Mouse (Mus musculus) embryonic facial prominence, embryonic 11.5 days (tissue): ENCODE results near the gene Pard3b. TPM values are rescaled to one million over a fixed set of nuclear protein-coding genes. Genes with fewer than 3 reads are reported as not detected.
A peak's percentile ranks its signal among the peaks of the same experiment; 100 is the strongest.

Source experiments
- ATAC-seq: fragments of 200-750 bp; cut with Nextera tagmentation; replicated peaks from 2 replicates; pipeline ENCODE4 v1.8.0; 2017; ENCODE audit warnings: low read depth; ENCODE audit not compliant: insufficient number of reproducible peaks, low FRiP score, low TSS enrichment
- DNase-seq: peaks from one replicate; pipeline ENCODE4 v3.0.0-alpha.2; 2015; ENCODE audit warnings: low spot score
- H3K27ac ChIP-seq: fragments of 300-500 bp; sonication (generic); replicated peaks from 2 replicates; pipeline ENCODE4 v1.5.1; 2014; ENCODE audit warnings: mild to moderate bottlenecking, low read depth, low read length, control low read depth
- H3K27me3 ChIP-seq: fragments of 300-500 bp; sonication (generic); 2 replicates; pipeline ENCODE4 v1.6.1; 2014; ENCODE audit warnings: mild to moderate bottlenecking, low read length, moderate library complexity, mixed read lengths; ENCODE audit not compliant: control insufficient read depth, insufficient read depth
- H3K36me3 ChIP-seq: fragments of 300-500 bp; sonication (generic); replicated peaks from 2 replicates; pipeline ENCODE4 v1.6.1; 2014; ENCODE audit warnings: low read depth, mild to moderate bottlenecking, low read length, moderate library complexity, mixed read lengths; ENCODE audit not compliant: control insufficient read depth, insufficient read depth
- H3K4me1 ChIP-seq: fragments of 300-500 bp; sonication (generic); 2 replicates; pipeline ENCODE4 v1.6.1; 2014; ENCODE audit warnings: low read length, mixed read lengths; ENCODE audit not compliant: control insufficient read depth, insufficient read depth
- H3K4me2 ChIP-seq: fragments of 300-500 bp; sonication (generic); 2 replicates; pipeline ENCODE4 v1.6.1; 2014; ENCODE audit warnings: low read depth, mild to moderate bottlenecking, control low read depth, low read length, moderate library complexity
- H3K4me3 ChIP-seq: fragments of 300-500 bp; sonication (generic); 2 replicates; pipeline ENCODE4 v1.5.1; 2014; ENCODE audit warnings: low read depth, low read length, control low read depth
- H3K9ac ChIP-seq: fragments of 300-500 bp; sonication (generic); replicated peaks from 2 replicates; pipeline ENCODE4 v1.6.1; 2014; ENCODE audit warnings: mild to moderate bottlenecking, control low read depth, low read length
- H3K9me3 ChIP-seq: fragments of 300-500 bp; sonication (generic); replicated peaks from 2 replicates; pipeline ENCODE4 v1.6.1; 2016; ENCODE audit warnings: mild to moderate bottlenecking, low read length, inconsistent platforms, mixed read lengths; ENCODE audit not compliant: control insufficient read depth
- WGBS: fragments of 180-500 bp; shearing (Covaris S2); extraction: QIAGEN DNeasy Blood & Tissue Kit; methylation state at CpG from one replicate; pipeline ENCODE4 v1.1.7; 2014; 5-methylcytosine and 5-hydroxymethylcytosine counted together
- polyA plus RNA-seq: library from polyadenylated mRNA; unstranded; fragments of >200 nt; fragmentation: Nextera tagmentation; extraction: Ambion mirVana; gene quantifications from 2 replicates; pipeline ENCODE4 v1.2.1, GENCODE M21; 2014

Pard3b gene
- polyA plus RNA-seq, 1 experiment from 2014 or later = 7.7 TPM

GRCm38 (mm10) chr1:61851176-61851575, 212.6 kb downstream of the Pard3b start:
- ATAC-seq (no peak), DNase-seq (peak; percentile 9)
- WGBS = 50% methylated on average over 5 of the region's 5 CpGs

DNA sequence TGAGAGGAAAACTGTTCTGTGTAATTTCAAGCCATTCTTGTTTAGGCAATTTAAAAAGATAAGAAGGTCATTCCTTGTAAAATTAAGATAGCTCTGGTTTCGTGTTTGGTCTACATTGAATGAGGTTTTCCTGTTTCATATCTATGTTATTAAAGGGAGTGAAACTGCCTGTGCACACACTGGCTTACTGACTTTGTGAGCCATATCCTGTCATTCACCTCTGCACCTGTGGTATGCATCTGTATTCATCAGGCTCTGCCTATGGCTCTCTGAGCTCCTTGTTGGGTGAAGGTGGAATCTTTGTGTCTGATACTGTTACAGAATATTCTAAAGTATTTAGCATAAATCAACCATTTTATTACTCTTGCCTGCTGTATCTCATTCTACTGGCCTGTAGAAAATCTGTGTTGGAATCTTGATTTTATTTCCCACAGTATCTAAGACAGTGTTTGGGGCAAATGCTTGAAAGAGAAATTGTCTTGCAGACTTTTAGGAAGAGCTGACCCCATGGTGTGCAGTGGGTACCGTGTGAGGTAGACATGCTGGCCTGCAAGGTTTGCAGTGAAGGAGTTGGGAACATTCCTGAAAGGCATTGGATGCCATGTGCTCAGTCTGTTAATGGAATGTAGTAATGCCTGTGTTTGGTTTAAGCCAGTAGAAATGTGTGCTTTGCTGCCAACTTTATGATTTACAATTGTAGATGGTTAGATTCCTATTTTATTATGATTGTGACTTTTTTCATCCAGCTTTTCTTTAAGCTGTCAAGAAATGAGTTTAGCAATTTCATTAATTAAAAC, 228.9 kb downstream of the Pard3b start:
- no peak for DNase-seq
- WGBS = 80% methylated on average over 2 of the region's 2 CpGs

More at GRCm38 (mm10) chr1:61851176-61851575, 212.6 kb downstream of the Pard3b start:
- no peak overlapping the region for H3K4me3 ChIP-seq
- no peak overlapping the region for H3K4me2 ChIP-seq
- H3K27me3 ChIP-seq = no peaks in the 10 kb centered on the region
- no peaks in the 10 kb centered on the region for H3K36me3 ChIP-seq
- no peaks in the 10 kb centered on the region for H3K9me3 ChIP-seq
- H3K9ac ChIP-seq = no peak overlapping the region
- no peak overlapping the region for H3K27ac ChIP-seq
- H3K4me1 ChIP-seq = no peaks in the 10 kb centered on the region

GRCm38 (mm10) chr1:61874875-61875274, 236.3 kb downstream of the Pard3b start:
- no peaks in the 10 kb centered on the region for H3K27me3 ChIP-seq
- no peak overlapping the region for H3K27ac ChIP-seq
- no peak for DNase-seq
- no peaks in the 10 kb centered on the region for H3K4me1 ChIP-seq
- no peak overlapping the region for H3K4me3 ChIP-seq
- no peak overlapping the region for H3K4me2 ChIP-seq
- ATAC-seq = no peak
- H3K36me3 ChIP-seq = no peaks in the 10 kb centered on the region
- no peak overlapping the region for H3K9ac ChIP-seq
- 57% methylated on average over 1 of the region's 1 CpGs for WGBS
- H3K9me3 ChIP-seq = no peaks in the 10 kb centered on the region

More for the DNA sequence above, 228.9 kb downstream of the Pard3b start:
- Histone ChIP-seq H3K27me3 (no peaks in the 10 kb centered on the region), H3K36me3 (no peaks in the 10 kb centered on the region), H3K9ac (no peak overlapping the region), H3K9me3 (no peaks in the 10 kb centered on the region), H3K4me3 (no peak overlapping the region), H3K4me1 (no peaks in the 10 kb centered on the region), H3K27ac (no peak overlapping the region), H3K4me2 (no peak overlapping the region)
- ATAC-seq = no peak

- no peak for ATAC-seq
- Histone ChIP-seq H3K4me2 (no peak overlapping the region), H3K4me1 (no peaks in the 10 kb centered on the region), H3K27me3 (no peaks in the 10 kb centered on the region), H3K9me3 (no peaks in the 10 kb centered on the region), H3K9ac (no peak overlapping the region), H3K27ac (no peak overlapping the region), H3K36me3 (no peaks in the 10 kb centered on the region), H3K4me3 (no peak overlapping the region)
- DNase-seq = no peak
- 62% methylated on average over 6 of the region's 6 CpGs for WGBS
Observed at GRCm38 (mm10) chr1:61879706-61880470, 241.3 kb downstream of the Pard3b start.

DNA sequence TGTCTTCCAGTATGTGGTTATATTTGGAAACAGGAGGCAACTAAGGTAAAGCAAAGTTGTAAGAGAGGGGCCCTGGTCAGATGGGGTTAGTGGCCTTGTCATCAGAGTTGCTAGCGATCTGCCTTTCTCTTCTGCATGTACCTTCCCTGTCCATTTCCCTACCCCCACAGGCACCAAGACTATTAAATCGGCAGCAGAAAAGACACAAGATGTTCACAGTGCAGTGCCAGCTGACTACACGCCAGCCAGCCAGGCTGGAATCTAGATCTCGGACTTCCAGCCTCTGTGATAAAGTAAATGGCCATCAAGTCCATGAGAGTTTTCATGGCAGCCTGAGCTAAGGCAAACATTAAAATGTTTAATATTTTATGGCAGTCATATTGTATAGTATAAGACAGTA, 257.4 kb downstream of the Pard3b start:
- ATAC-seq = no peak
- 86% methylated on average over 4 of the region's 4 CpGs for WGBS
- no peak overlapping the region for H3K9ac ChIP-seq

GRCm38 (mm10) chr1:61903271-61904007, 264.8 kb downstream of the Pard3b start:
- no peak overlapping the region for H3K9ac ChIP-seq
- ATAC-seq (no peak), DNase-seq (no peak)
- no peaks in the 10 kb centered on the region for H3K9me3 ChIP-seq
- H3K4me2 ChIP-seq = no peak overlapping the region
- 89% methylated on average over 4 of the region's 4 CpGs for WGBS
- H3K4me1 ChIP-seq = no peaks in the 10 kb centered on the region
- H3K27ac ChIP-seq = no peak overlapping the region
- no peak overlapping the region for H3K4me3 ChIP-seq
- no peaks in the 10 kb centered on the region for H3K36me3 ChIP-seq
- H3K27me3 ChIP-seq = no peaks in the 10 kb centered on the region

More for the DNA sequence above, 257.4 kb downstream of the Pard3b start:
- no peaks in the 10 kb centered on the region for H3K4me1 ChIP-seq
- DNase-seq = no peak
- no peaks in the 10 kb centered on the region for H3K27me3 ChIP-seq
- H3K27ac ChIP-seq = no peak overlapping the region
- H3K4me2 ChIP-seq = no peak overlapping the region
- H3K36me3 ChIP-seq = no peaks in the 10 kb centered on the region
- H3K9me3 ChIP-seq = no peaks in the 10 kb centered on the region
- H3K4me3 ChIP-seq = no peak overlapping the region

DNA sequence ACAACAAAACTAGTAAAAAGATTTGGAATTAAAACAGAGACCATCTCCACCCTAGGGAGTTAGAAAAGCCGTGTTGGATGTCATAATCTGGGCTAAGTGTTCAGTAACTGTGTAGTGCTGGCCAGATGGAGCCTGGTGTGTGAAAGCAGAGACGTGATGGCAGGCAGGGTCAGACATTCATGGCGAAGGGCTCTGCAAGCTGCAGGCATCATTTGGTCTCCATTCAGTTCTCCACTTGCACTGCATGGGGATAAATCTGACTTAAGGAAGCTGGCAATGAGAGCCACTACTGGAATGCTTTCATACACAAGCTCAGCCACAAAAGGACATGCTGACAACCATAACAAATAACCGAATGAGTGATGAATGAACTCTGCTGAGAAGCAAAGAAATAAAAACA, 265.4 kb downstream of the Pard3b start:
- H3K4me3 ChIP-seq = no peak overlapping the region
- 61% methylated on average over 4 of the region's 4 CpGs for WGBS
- no peaks in the 10 kb centered on the region for H3K4me1 ChIP-seq
- no peaks in the 10 kb centered on the region for H3K27me3 ChIP-seq
- H3K9me3 ChIP-seq = no peaks in the 10 kb centered on the region
- ATAC-seq (no peak), DNase-seq (no peak)
- no peak overlapping the region for H3K4me2 ChIP-seq
- H3K27ac ChIP-seq = no peak overlapping the region
- no peaks in the 10 kb centered on the region for H3K36me3 ChIP-seq
- no peak overlapping the region for H3K9ac ChIP-seq
